ENCODE assay signal across 8 mouse cellular contexts in genomic region chr1:155082965-155083268, GRCm38 (mm10). TPM values are rescaled to one million over a fixed set of nuclear protein-coding genes. Genes with fewer than 3 reads are reported as not detected.
DNase-seq lines count a peak whose midpoint lies in the region; ATAC-seq and TF ChIP-seq lines count a peak whose summit lies in the region.

No protein-coding gene starts in this region.

- no peak for TF ChIP-seq CTCF in kidney, adult 2 months (conservative IDR thresholded peaks at IDR 0.05; ENCODE audit: insufficient read depth, insufficient read length, low read depth, low read length)
- TF ChIP-seq CTCF in lung, postnatal 0 days (IDR thresholded peaks at IDR 0.05), result no peak

- H3K4me3 ChIP-seq in kidney, adult 2 months (ENCODE audit: insufficient read depth, low read depth, low read length), result peak overlapping the region; percentile 48
- H3K4me3 ChIP-seq in ES-E14 (ENCODE audit: insufficient read depth in 1 of 2, low read depth in 1 of 2, low read length in 2 of 2, poor library complexity in 1 of 2, severe bottlenecking in 1 of 2), result peak overlapping the region; percentile 48 to 81
- H3K4me3 ChIP-seq in embryonic facial prominence, embryonic 11.5 days (ENCODE audit: low read depth, low read length), result peak overlapping the region; percentile 37
- H3K4me3 ChIP-seq in lung, postnatal 0 days (ENCODE audit: low read depth, low read length), result peak overlapping the region; percentile 38

- DNase-seq in kidney, adult 2 months, result peak; percentile 62
- DNase-seq in kidney, adult 18-20 months, result no peak
- DNase-seq in ES-E14 (ENCODE audit: low read depth, low spot score), result no peak
- DNase-seq in embryonic facial prominence, embryonic 11.5 days (ENCODE audit: low spot score), result peak; percentile 88
- peak; percentile 72 for DNase-seq in induced T-regulatory cell, adult 2 months (ENCODE audit: low read depth)
- peak; percentile 70 for DNase-seq in lung, postnatal 0 days (ENCODE audit: low spot score)
- peak; percentile 79 for DNase-seq in thymus, postnatal 14 days
- DNase-seq in spleen, adult 18-20 months, result no peak

- no peaks in the 10 kb centered on the region for H3K27me3 ChIP-seq in kidney, adult 2 months (replicated peaks; ENCODE audit: control insufficient read depth, insufficient read depth, low read length)
- H3K27me3 ChIP-seq in embryonic facial prominence, embryonic 11.5 days (ENCODE audit: control insufficient read depth, insufficient read depth, low read length), result no peaks in the 10 kb centered on the region
- no peaks in the 10 kb centered on the region for H3K27me3 ChIP-seq in lung, postnatal 0 days (replicated peaks; ENCODE audit: insufficient read depth, low read length)

- H3K36me3 ChIP-seq in kidney, adult 2 months (ENCODE audit: control insufficient read depth, insufficient read depth, low read length), result no peaks in the 10 kb centered on the region
- no peaks in the 10 kb centered on the region for H3K36me3 ChIP-seq in ES-E14 (ENCODE audit: control insufficient read depth, insufficient read depth, low read length, poor library complexity, severe bottlenecking)
- H3K36me3 ChIP-seq in embryonic facial prominence, embryonic 11.5 days (replicated peaks; ENCODE audit: control insufficient read depth, insufficient read depth, low read depth, low read length), result no peaks in the 10 kb centered on the region
- no peaks in the 10 kb centered on the region for H3K36me3 ChIP-seq in lung, postnatal 0 days (ENCODE audit: insufficient read depth, low read length)

- 2% methylated on average over 18 of the region's 18 CpGs for WGBS in kidney, adult 2 months
- WGBS in embryonic facial prominence, embryonic 11.5 days, result 0% methylated on average over 18 of the region's 18 CpGs
- WGBS in lung, postnatal 0 days, result 0% methylated on average over 8 of the region's 18 CpGs

- peak overlapping the region; percentile 75 for H3K27ac ChIP-seq in kidney, adult 2 months (ENCODE audit: insufficient read depth, low read depth, low read length)
- peak overlapping the region; percentile 13; the same call in 1 of the 2 replicates for H3K27ac ChIP-seq in ES-E14 (ENCODE audit: insufficient read depth, low read depth, low read length, poor library complexity, severe bottlenecking)
- peak overlapping the region; percentile 98 for H3K27ac ChIP-seq in embryonic facial prominence, embryonic 11.5 days (replicated peaks; ENCODE audit: low read depth, low read length)
- peak overlapping the region; percentile 84 for H3K27ac ChIP-seq in lung, postnatal 0 days (ENCODE audit: low read length)

- peaks cover 28% of the 10 kb centered on the region for H3K4me1 ChIP-seq in kidney, adult 2 months (ENCODE audit: control insufficient read depth, insufficient read depth, low read length)
- H3K4me1 ChIP-seq in ES-E14 (ENCODE audit: control insufficient read depth in 2 of 2, insufficient read depth in 2 of 2, low read length in 2 of 2, poor library complexity in 1 of 2), result peaks cover 9 to 18% of the 10 kb centered on the region in 2 experiments; a peak in 3 of 4 replicates
- H3K4me1 ChIP-seq in embryonic facial prominence, embryonic 11.5 days (ENCODE audit: control insufficient read depth, insufficient read depth, low read length), result no peaks in the 10 kb centered on the region; the same call in none of the 2 replicates
- H3K4me1 ChIP-seq in lung, postnatal 0 days (ENCODE audit: insufficient read depth, low read depth, low read length), result peaks cover 28% of the 10 kb centered on the region; the same call in 1 of the 2 replicates

- H3K9me3 ChIP-seq in ES-E14 (ENCODE audit: control insufficient read depth, insufficient read depth, low read depth, low read length), result no peaks in the 10 kb centered on the region
- no peaks in the 10 kb centered on the region for H3K9me3 ChIP-seq in embryonic facial prominence, embryonic 11.5 days (replicated peaks; ENCODE audit: control insufficient read depth, low read length)
- no peaks in the 10 kb centered on the region for H3K9me3 ChIP-seq in lung, postnatal 0 days (ENCODE audit: low read length)

- peak overlapping the region; percentile 79 for H3K4me2 ChIP-seq in embryonic facial prominence, embryonic 11.5 days (ENCODE audit: low read depth, low read length)
- H3K4me2 ChIP-seq in lung, postnatal 0 days (replicated peaks; ENCODE audit: low read depth, low read length), result peak overlapping the region; percentile 71

- in situ Hi-C loops in ES-E14 (cut with MboI; ENCODE audit: low sequenced_read_pairs in 2 of 2, unreplicated experiment in 2 of 2), result loop anchor here (25.0 kb wide), 1 partner anchor 654 kb away; no protein-coding TSS in a partner anchor

- peak overlapping the region; percentile 73 for H3K9ac ChIP-seq in ES-E14 (ENCODE audit: insufficient read depth, low read depth, low read length, poor library complexity, severe bottlenecking)
- peak overlapping the region; percentile 72 for H3K9ac ChIP-seq in embryonic facial prominence, embryonic 11.5 days (replicated peaks; ENCODE audit: low read length)
- H3K9ac ChIP-seq in lung, postnatal 0 days (replicated peaks; ENCODE audit: low read depth), result 0 out of 2 replicates have a peak overlapping the region, but pooled peaks have one; percentile 20

- TF ChIP-seq EP300 in lung, postnatal 0 days (IDR thresholded peaks at IDR 0.05), result no peak

- no peak for TF ChIP-seq POLR2A in kidney, adult 2 months (IDR thresholded peaks at IDR 0.05; ENCODE audit: low read depth, low read length)

- peak; percentile 64 for ATAC-seq in embryonic facial prominence, embryonic 11.5 days (replicated peaks; ENCODE audit: insufficient number of reproducible peaks, low FRiP score, low TSS enrichment, low read depth)
- ATAC-seq in lung, postnatal 0 days, result peak; percentile 10

TF ChIP-seq in ES-E14, 5 proteins besides CTCF, POLR2A, EP300 and RAD21:
- TF ChIP-seq CHD2 (IDR thresholded peaks at IDR 0.05; ENCODE audit: low read depth, low read length) (no peak), ZC3H11A (IDR thresholded peaks at IDR 0.05; ENCODE audit: borderline replicate concordance, low read depth, low read length) (no peak), HCFC1 (IDR thresholded peaks at IDR 0.05; ENCODE audit: borderline replicate concordance, insufficient read depth, low read length) (no peak), MAFK (IDR thresholded peaks at IDR 0.05; ENCODE audit: insufficient read depth, low read depth, low read length) (no peak), ZNF384 (IDR thresholded peaks at IDR 0.05; ENCODE audit: low read depth, low read length) (no peak)

RNA-seq across cellular contexts. Expression of gene Ier5, which starts 16.5 kb away (rescaled TPM):
- polyA plus RNA-seq in kidney, adult 2 months (2012; rRNA removed), result 8.6 and 9.8 TPM in 2 replicates
- 7.2 and 11.7 TPM in 2 replicates for total RNA-seq in ES-E14 (2012; rRNA removed)
- 16.4 and 19.0 TPM in 2 replicates for polyA plus RNA-seq in embryonic facial prominence, embryonic 11.5 days (2014; fragmentation: Nextera tagmentation; extraction: Ambion mirVana)
- polyA plus RNA-seq in lung, postnatal 0 days (2015; fragmentation: Nextera tagmentation; extraction: Ambion mirVana), result 10.9 and 15.3 TPM in 2 replicates

Comparison
In these comparisons a context has a peak if more than half of its experiments do, and no peak if none do; other contexts are left out.
1. DNase-seq: peak in kidney, adult 2 months (single experiment), embryonic facial prominence, embryonic 11.5 days (single experiment), induced T-regulatory cell, adult 2 months (single experiment), lung, postnatal 0 days (single experiment) and thymus, postnatal 14 days (single experiment); none in kidney, adult 18-20 months (single experiment), ES-E14 (single experiment) and spleen, adult 18-20 months (0 of 2).
2. H3K27ac ChIP-seq: peak in every context shown above with its lines; median percentile 98 in embryonic facial prominence, embryonic 11.5 days; 84 in lung, postnatal 0 days; 75 in kidney, adult 2 months; 13 in ES-E14.
3. H3K9ac ChIP-seq: peak in every context shown above with its lines; median percentile 73 in ES-E14; 72 in embryonic facial prominence, embryonic 11.5 days; 20 in lung, postnatal 0 days.
4. Peak in every context shown above with its lines, with median percentiles within 50 percentile points of each other: H3K4me3 ChIP-seq.